Mouse (Mus musculus) liver, embryonic 12.5 days (tissue): ENCODE results near the gene Cpn1. TPM values are rescaled to one million over a fixed set of nuclear protein-coding genes. Genes with fewer than 3 reads are reported as not detected.

ENCODE experiments used
- ATAC-seq: fragments of 200-750 bp; cut with Nextera tagmentation; 2 replicates; pipeline ENCODE4 v1.8.0; 2017; ENCODE audit warnings: moderate number of reproducible peaks, mild to moderate bottlenecking, moderate library complexity
- H3K27ac ChIP-seq: fragments of 300-500 bp; sonication (generic); 2 replicates; pipeline ENCODE4 v1.5.1; 2016; ENCODE audit warnings: mild to moderate bottlenecking
- H3K27me3 ChIP-seq: fragments of 300-500 bp; sonication (generic); replicated peaks from 2 replicates; pipeline ENCODE4 v1.6.1; 2016; ENCODE audit warnings: mild to moderate bottlenecking, moderate library complexity
- H3K36me3 ChIP-seq: fragments of 300-500 bp; sonication (generic); 2 replicates; pipeline ENCODE4 v1.6.1; 2016; ENCODE audit warnings: mild to moderate bottlenecking, moderate library complexity
- H3K4me1 ChIP-seq: fragments of 300-500 bp; sonication (generic); 2 replicates; pipeline ENCODE4 v1.6.1; 2016
- H3K4me2 ChIP-seq: fragments of 300-500 bp; sonication (generic); 2 replicates; pipeline ENCODE4 v1.6.1; 2016; ENCODE audit warnings: mild to moderate bottlenecking, moderate library complexity
- H3K4me3 ChIP-seq: fragments of 300-500 bp; sonication (generic); 2 replicates; pipeline ENCODE4 v1.5.1; 2016; ENCODE audit warnings: mild to moderate bottlenecking, moderate library complexity
- H3K9ac ChIP-seq: fragments of 300-500 bp; sonication (generic); 2 replicates; pipeline ENCODE4 v1.6.1; 2016; ENCODE audit warnings: mild to moderate bottlenecking, moderate library complexity
- H3K9me3 ChIP-seq: fragments of 300-500 bp; sonication (generic); replicated peaks from 2 replicates; pipeline ENCODE4 v1.6.1; 2016; ENCODE audit warnings: mild to moderate bottlenecking, moderate library complexity
- WGBS: fragments of 180-500 bp; shearing (Covaris S2); methylation state at CpG from one replicate; pipeline ENCODE4 v1.1.7; 2016; ENCODE audit not compliant: insufficient replicate concordance; 5-methylcytosine and 5-hydroxymethylcytosine counted together
- polyA plus RNA-seq: library from polyadenylated mRNA; unstranded; fragments of >200 nt; fragmentation: Nextera tagmentation; extraction: Ambion mirVana; gene quantifications from 2 replicates; pipeline ENCODE4 v1.2.1, GENCODE M21; 2016

The Cpn1 gene
- polyA plus RNA-seq, 1 experiment from 2014 or later: 45.8 TPM

DNA sequence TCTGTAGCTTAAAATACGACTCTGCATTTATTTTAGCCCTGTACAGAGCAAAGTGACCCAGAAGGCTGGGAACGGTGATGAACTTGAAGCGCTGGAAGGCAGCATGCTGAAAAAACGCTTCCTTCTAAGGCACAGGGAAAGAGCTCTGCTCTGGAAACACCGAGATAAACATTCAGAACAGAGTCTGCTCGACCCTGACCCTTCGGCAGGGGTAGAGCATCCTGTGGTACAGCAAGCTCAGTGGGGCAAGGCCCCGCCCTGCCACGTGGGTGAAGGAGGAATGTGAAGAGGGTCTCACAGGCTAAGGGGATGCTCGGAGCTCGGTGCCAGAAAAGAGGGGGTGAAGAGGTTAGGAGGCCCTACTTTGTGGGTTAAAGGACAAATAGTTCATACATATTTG is 48.0 kb downstream of the Cpn1 start:
- peaks cover 37% of the 10 kb centered on the region for H3K4me1 ChIP-seq
- WGBS: 28% methylated on average over 11 of the region's 11 CpGs
- no peak overlapping the region for H3K27ac ChIP-seq
- H3K9ac ChIP-seq: no peak overlapping the region
- H3K36me3 ChIP-seq: no peaks in the 10 kb centered on the region
- H3K4me3 ChIP-seq: no peak overlapping the region; the same call in 1 of the 2 replicates
- no peak for ATAC-seq
- peaks cover 12% of the 10 kb centered on the region; the same call in 1 of the 2 replicates for H3K27me3 ChIP-seq
- H3K9me3 ChIP-seq: no peaks in the 10 kb centered on the region
- H3K4me2 ChIP-seq: peak overlapping the region; percentile 94

DNA sequence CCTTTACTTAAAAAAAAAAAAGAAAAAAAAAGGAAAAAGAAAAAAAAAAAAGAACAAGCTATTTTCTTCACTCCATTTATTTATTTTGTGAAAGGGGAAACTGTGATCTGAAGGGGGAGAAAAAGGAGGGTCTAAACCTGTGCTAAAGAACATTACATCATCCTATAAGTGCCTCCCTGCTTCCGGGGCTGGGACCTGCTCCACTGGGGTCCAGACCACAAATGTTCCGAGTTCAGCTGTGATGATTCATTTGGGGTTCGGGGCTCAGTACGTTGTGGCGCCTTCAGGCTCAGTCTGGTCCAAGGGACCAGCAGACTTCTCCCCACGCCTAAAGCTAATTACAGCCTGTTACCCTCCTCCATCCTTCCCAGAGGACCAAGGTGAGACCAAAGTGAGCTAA is 55.4 kb downstream of the Cpn1 start:
- Histone ChIP-seq H3K27me3 (no peaks in the 10 kb centered on the region), H3K4me2 (no peak overlapping the region), H3K9ac (no peak overlapping the region), H3K27ac (no peak overlapping the region), H3K4me3 (no peak overlapping the region), H3K4me1 (0 out of 2 replicates have a peak, but pooled peaks cover 10% of the 10 kb centered on the region), H3K36me3 (no peaks in the 10 kb centered on the region), H3K9me3 (no peaks in the 10 kb centered on the region)
- 65% methylated on average over 6 of the region's 6 CpGs for WGBS
- no peak for ATAC-seq

DNA sequence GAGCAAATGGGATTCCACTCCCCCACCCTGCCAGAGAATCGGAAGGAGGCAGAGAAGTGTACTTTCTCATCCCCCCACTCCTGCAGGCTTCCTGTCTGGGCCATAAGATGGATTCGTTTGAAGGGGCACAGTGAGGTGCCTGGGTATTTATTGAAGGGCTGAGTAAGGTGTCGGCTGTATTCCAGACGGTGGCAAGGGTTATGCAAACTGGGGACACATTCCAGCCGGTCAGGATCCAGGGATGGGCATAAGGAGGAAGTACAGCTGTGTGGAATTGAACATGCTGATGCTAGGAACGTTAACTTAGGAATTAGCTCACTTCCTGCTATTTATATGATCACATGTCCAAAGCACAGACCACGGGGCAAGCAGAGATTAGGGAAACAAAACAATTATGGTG is 56.0 kb downstream of the Cpn1 start:
- no peak overlapping the region for H3K27ac ChIP-seq
- 27% methylated on average over 7 of the region's 7 CpGs for WGBS
- no peaks in the 10 kb centered on the region for H3K36me3 ChIP-seq
- H3K4me2 ChIP-seq: no peak overlapping the region
- no peak overlapping the region for H3K9ac ChIP-seq
- no peaks in the 10 kb centered on the region for H3K9me3 ChIP-seq
- H3K4me3 ChIP-seq: no peak overlapping the region
- ATAC-seq: no peak
- 0 out of 2 replicates have a peak, but pooled peaks cover 9% of the 10 kb centered on the region for H3K4me1 ChIP-seq
- no peaks in the 10 kb centered on the region for H3K27me3 ChIP-seq

DNA sequence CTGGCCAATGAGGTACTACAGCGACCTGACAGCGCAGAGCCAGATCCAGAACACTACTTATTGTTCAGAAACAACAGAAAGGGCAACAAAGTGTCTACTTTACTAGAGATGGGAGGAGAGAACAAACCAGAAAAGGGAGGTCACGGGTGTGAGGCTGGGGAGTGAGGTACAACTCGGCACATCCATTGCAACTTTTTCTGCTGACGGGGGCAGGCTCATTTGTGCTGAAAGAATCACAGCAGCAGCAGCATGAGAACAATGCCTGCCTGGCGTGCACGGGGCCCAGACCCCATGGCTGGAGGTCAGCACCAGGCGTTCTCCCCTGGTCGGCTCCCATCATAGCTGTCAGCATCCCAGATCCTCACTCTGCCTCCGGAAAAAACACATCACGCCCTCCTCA is 56.5 kb downstream of the Cpn1 start:
- 0 out of 2 replicates have a peak, but pooled peaks cover 9% of the 10 kb centered on the region for H3K4me1 ChIP-seq
- H3K27ac ChIP-seq: no peak overlapping the region
- WGBS: 57% methylated on average over 11 of the region's 11 CpGs
- no peak for ATAC-seq
- no peak overlapping the region for H3K4me2 ChIP-seq
- no peaks in the 10 kb centered on the region for H3K9me3 ChIP-seq
- no peak overlapping the region for H3K9ac ChIP-seq
- no peak overlapping the region for H3K4me3 ChIP-seq
- H3K36me3 ChIP-seq: no peaks in the 10 kb centered on the region
- H3K27me3 ChIP-seq: no peaks in the 10 kb centered on the region

DNA sequence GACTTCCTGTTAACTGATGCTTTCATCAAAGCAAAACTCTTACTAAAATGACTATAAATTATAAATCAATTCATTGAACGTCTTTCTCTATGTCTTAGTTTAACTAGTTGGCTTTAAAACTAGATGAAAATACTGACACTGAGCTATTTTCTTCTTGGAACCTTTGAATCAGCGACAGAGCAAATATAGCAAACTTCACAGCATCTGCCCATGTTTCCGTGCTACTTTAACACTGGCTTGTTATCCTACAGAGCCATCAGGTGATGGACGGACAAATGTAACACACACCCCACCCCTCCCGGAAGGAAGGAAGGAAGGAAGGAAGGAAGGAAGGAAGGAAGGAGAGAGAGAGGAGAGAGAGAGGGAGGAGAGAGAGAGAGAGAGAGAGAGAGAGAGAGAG is 58.4 kb downstream of the Cpn1 start:
- Histone ChIP-seq H3K27me3 (no peaks in the 10 kb centered on the region), H3K4me3 (no peak overlapping the region), H3K9me3 (peaks cover 2% of the 10 kb centered on the region; the same call in 1 of the 2 replicates), H3K36me3 (peaks cover 8% of the 10 kb centered on the region; the same call in 1 of the 2 replicates), H3K9ac (no peak overlapping the region), H3K4me1 (0 out of 2 replicates have a peak, but pooled peaks cover 9% of the 10 kb centered on the region), H3K4me2 (no peak overlapping the region), H3K27ac (no peak overlapping the region)
- ATAC-seq: no peak
- 70% methylated on average over 5 of the region's 5 CpGs for WGBS

DNA sequence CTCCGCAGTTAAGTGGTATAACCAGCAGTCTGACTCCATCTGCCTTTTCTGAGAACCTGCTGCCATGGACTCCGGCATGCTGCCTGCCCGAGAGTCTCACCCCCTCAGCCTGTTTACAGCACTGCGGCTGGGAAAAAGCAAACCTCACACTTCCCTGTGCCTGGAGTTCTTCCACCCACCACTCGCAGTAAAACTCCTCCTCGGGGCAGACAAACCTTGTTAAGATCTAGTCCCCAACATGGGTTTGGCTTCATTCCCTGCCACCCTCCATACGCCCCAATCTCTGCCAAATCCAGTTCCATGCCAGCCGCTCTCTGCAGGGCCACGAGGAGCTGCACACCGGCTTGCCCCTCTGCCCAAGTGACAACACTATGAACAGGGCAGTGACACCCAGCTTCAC is 59.3 kb downstream of the Cpn1 start:
- H3K9ac ChIP-seq: no peak overlapping the region
- no peaks in the 10 kb centered on the region for H3K27me3 ChIP-seq
- H3K27ac ChIP-seq: no peak overlapping the region
- 69% methylated on average over 10 of the region's 10 CpGs for WGBS
- H3K36me3 ChIP-seq: peaks cover 9% of the 10 kb centered on the region; the same call in 1 of the 2 replicates
- no peak overlapping the region for H3K4me3 ChIP-seq
- no peak for ATAC-seq
- H3K4me1 ChIP-seq: 0 out of 2 replicates have a peak, but pooled peaks cover 12% of the 10 kb centered on the region
- H3K9me3 ChIP-seq: peaks cover 3% of the 10 kb centered on the region; the same call in 1 of the 2 replicates
- no peak overlapping the region for H3K4me2 ChIP-seq

DNA sequence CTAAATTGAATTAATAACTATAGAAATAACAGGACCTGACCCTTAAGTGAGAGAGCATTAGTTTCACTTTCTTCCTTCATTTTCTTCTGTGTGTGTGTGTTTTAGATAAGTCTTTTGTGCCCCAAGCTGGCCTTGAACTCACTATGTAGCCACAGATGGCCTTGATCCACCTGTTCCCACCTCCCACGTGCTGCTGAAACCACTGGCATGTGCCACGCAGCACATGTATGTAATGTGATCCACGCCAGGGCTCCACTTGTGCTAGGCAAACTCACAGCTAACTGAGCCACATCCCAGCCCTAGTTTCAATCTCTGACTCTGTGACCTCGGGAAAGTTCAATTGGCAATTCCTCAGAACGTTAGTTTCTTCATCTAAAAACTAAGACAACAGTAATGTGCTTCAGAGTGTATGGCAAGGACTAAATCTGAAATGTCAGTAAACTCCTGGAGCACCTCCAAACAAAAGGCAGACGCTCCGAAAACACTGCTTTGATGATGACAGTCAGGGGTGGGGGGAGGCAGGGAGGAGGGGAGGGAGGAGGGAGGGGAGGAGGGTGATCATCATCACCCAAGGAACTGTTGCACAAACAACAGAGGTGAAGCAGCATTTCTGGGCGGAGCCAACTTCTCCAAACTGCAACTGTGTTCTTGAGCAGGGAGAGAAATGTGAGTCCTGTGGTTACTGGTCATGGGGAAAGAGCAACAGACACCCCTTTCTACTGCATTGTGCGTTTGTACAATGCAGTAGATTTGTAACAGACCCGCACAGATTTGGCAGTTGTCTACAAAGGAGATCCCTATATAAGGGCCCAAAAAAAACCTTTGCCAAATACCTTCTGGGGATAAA is 60.0 kb downstream of the Cpn1 start:
- Histone ChIP-seq H3K27me3 (no peaks in the 10 kb centered on the region), H3K9me3 (peaks cover 3% of the 10 kb centered on the region; the same call in 1 of the 2 replicates), H3K9ac (no peak overlapping the region), H3K36me3 (peaks cover 9% of the 10 kb centered on the region; the same call in 1 of the 2 replicates), H3K4me2 (no peak overlapping the region), H3K4me3 (no peak overlapping the region), H3K4me1 (peaks cover 19% of the 10 kb centered on the region), H3K27ac (no peak overlapping the region)
- 65% methylated on average over 10 of the region's 10 CpGs for WGBS
- ATAC-seq: no peak

DNA sequence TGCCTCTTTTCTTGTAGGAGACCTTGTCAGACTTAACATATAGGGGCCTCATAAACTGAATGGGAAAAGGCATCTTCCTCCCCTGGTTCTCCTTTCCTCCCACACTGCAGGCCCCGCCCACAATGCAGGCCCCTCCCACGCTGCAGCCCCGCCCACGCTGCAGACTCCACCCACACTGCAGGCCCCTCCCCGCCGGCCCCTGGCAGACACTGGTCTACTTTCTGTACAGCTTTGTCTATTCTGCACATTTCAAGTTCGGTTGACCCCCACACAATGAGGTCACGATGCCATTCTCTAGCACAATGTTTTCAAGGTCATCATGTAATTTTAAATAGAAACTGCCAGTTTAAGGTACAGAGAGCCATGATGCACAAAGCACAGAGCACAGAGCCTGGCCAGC is 62.0 kb downstream of the Cpn1 start:
- peaks cover 30% of the 10 kb centered on the region for H3K4me1 ChIP-seq
- 43% methylated on average over 8 of the region's 8 CpGs for WGBS

DNA sequence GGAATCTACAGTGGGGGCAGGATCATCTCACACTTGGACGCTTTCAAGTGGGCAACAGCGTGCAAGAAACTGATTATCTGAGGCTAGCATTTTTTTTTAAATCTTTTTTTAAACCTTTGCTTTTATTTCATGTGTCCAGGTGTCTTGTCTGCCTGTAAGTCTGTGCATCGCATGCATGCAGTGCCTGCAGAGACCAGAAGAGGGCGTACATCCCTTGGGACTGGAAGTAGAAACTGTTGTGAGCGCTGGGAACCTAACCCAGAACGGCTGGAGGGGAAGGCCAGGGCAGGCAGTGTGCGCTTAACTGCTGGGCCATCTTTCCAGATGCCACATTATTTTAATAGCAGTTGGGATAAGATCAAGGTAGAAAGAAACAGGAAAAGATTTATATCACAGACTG is 63.4 kb downstream of the Cpn1 start:
- WGBS: 85% methylated on average over 7 of the region's 7 CpGs
- H3K9ac ChIP-seq: no peak overlapping the region
- no peak for ATAC-seq
- no peak overlapping the region for H3K27ac ChIP-seq
- no peak overlapping the region for H3K4me3 ChIP-seq
- H3K9me3 ChIP-seq: peaks cover 3% of the 10 kb centered on the region; the same call in 1 of the 2 replicates
- peaks cover 41% of the 10 kb centered on the region for H3K4me1 ChIP-seq
- H3K4me2 ChIP-seq: no peak overlapping the region
- H3K27me3 ChIP-seq: no peaks in the 10 kb centered on the region
- H3K36me3 ChIP-seq: peaks cover 9% of the 10 kb centered on the region; the same call in 1 of the 2 replicates

More for the DNA sequence above, 62.0 kb downstream of the Cpn1 start:
- Histone ChIP-seq H3K27me3 (no peaks in the 10 kb centered on the region), H3K9me3 (peaks cover 3% of the 10 kb centered on the region; the same call in 1 of the 2 replicates), H3K27ac (no peak overlapping the region), H3K4me2 (no peak overlapping the region), H3K4me3 (no peak overlapping the region), H3K36me3 (peaks cover 9% of the 10 kb centered on the region; the same call in 1 of the 2 replicates), H3K9ac (no peak overlapping the region)
- no peak for ATAC-seq

DNA sequence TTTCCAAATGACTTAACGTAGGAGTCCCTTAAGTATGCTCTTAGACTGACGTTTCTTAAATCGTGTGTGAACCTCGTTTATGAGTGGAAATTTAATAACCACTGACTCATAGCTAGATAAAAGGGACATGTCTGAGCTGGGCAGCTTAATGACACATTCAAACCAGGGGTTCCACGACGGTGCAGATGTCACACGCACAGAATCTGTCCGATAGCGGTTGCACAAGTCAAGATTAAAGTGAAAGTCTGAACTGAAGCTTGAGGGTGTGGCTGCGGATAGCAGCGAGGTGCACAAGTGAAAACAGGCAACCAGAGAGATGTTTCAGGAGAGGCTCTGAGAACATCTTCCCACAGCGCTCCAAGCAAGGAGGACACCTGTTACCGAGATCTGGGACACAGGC is 64.9 kb downstream of the Cpn1 start:
- ATAC-seq: no peak
- Histone ChIP-seq H3K9ac (no peak overlapping the region), H3K27me3 (no peaks in the 10 kb centered on the region), H3K27ac (no peak overlapping the region), H3K36me3 (peaks cover 9% of the 10 kb centered on the region; the same call in 1 of the 2 replicates), H3K4me3 (peak overlapping the region; percentile 20), H3K9me3 (peaks cover 3% of the 10 kb centered on the region; the same call in 1 of the 2 replicates), H3K4me2 (peak overlapping the region; percentile 59), H3K4me1 (peaks cover 53% of the 10 kb centered on the region)
- 30% methylated on average over 13 of the region's 13 CpGs for WGBS

DNA sequence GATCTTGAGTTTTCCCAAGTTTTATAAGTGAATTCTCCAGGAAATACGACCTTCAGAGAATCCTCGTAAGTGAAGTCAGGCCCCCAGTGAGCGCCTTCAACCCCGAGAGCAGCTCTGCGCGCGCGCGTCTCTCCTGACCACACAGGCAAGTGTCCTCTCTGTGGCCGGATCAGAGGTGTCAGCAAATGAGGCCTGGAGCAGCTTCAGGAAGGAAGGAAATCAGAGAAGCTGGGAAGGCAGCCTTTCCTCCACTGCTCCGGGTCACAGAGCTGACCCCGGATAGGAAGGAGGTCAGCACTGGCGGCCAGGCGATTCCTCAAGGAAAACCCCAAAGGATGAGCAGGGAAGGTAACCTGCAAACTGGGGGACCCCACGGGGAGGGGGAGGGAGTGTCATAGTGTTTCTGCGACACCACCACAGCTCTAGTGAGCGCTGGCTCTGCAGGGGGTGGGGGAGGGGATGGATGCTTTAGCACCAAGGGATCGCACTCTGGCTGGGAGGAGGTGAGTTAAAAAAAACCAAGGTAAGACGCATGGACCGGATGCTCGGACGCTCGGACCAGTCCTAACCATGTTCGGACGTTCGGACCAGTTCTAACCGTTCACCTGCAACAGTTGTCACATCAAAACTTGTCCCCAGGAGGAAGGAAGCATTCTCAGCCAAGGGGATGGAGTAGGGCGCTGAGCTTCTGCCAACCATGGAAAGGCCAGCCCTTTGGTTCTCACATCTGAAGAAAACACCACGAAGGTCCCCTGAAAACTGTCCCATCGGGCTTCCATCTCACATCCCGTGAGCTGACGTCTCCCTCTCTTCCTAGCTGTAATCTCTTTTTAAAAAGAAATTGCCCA is 65.7 kb downstream of the Cpn1 start:
- Histone ChIP-seq H3K27me3 (no peaks in the 10 kb centered on the region), H3K9me3 (peaks cover 3% of the 10 kb centered on the region; the same call in 1 of the 2 replicates), H3K4me2 (peak overlapping the region; percentile 59), H3K36me3 (peaks cover 9% of the 10 kb centered on the region; the same call in 1 of the 2 replicates), H3K4me3 (peak overlapping the region; percentile 20), H3K9ac (no peak overlapping the region), H3K27ac (no peak overlapping the region), H3K4me1 (peaks cover 57% of the 10 kb centered on the region)
- ATAC-seq: no peak; the same call in 1 of the 2 replicates
- WGBS: 14% methylated on average over 32 of the region's 32 CpGs
